Mouse (Mus musculus) cerebellum, adult 2 months (tissue): ENCODE measurements around the gene Wbp2.

ENCODE experiments used
- CTCF ChIP-seq: fragments of 200-500 bp; IDR thresholded peaks from 2 replicates; pipeline ENCODE4 v1.5.1; 2011; ENCODE audit warnings: low read depth, mild to moderate bottlenecking, control low read depth, low read length, moderate library complexity, borderline replicate concordance; ENCODE audit not compliant: insufficient read depth
- POLR2A ChIP-seq: fragments of 200-500 bp; IDR thresholded peaks from 2 replicates; pipeline ENCODE4 v1.6.1; 2011; ENCODE audit warnings: low read length, control low read depth, borderline replicate concordance; ENCODE audit not compliant: insufficient read depth

- TF ChIP-seq CTCF (no peak), POLR2A (no peak)
Measured at GRCm38 (mm10) chr11:116062521-116062920, 24.3 kb downstream of the Wbp2 start.
